Mouse (Mus musculus): ENCODE data around the gene Siae. TPM values are rescaled to one million over a fixed set of nuclear protein-coding genes. Genes with fewer than 3 reads are reported as not detected.
A peak's percentile ranks its signal among the peaks of the same experiment; 100 is the strongest.

Siae gene
- polyA plus RNA-seq, 1 experiment from 2014 or later = 13.3 TPM

GRCm38 (mm10) chr9:37636800-37637542, 81.5 kb downstream of the Siae start:
- H3K27ac ChIP-seq (replicated peaks) = no peak overlapping the region
- 58% methylated on average over 6 of the region's 6 CpGs for WGBS

GRCm38 (mm10) chr9:37638721-37639120, 83.2 kb downstream of the Siae start:
- ATAC-seq (ENCODE audit: low FRiP score, low read depth) = no peak
- Histone ChIP-seq H3K4me3 (no peak overlapping the region), H3K9ac (no peak overlapping the region), H3K9me3 (no peaks in the 10 kb centered on the region), H3K36me3 (no peaks in the 10 kb centered on the region), H3K4me1 (replicated peaks) (no peaks in the 10 kb centered on the region), H3K27me3 (no peaks in the 10 kb centered on the region), H3K27ac (replicated peaks) (no peak overlapping the region), H3K4me2 (no peak overlapping the region)
- 92% methylated on average over 3 of the region's 3 CpGs for WGBS

More at GRCm38 (mm10) chr9:37636800-37637542, 81.5 kb downstream of the Siae start:
- no peak; the same call in 1 of the 2 replicates for ATAC-seq (ENCODE audit: low FRiP score, low read depth)
- H3K36me3 ChIP-seq = no peaks in the 10 kb centered on the region
- H3K9me3 ChIP-seq = no peaks in the 10 kb centered on the region
- H3K4me2 ChIP-seq = no peak overlapping the region
- no peak overlapping the region for H3K9ac ChIP-seq
- H3K4me1 ChIP-seq (replicated peaks) = no peaks in the 10 kb centered on the region
- no peak overlapping the region for H3K4me3 ChIP-seq
- H3K27me3 ChIP-seq = no peaks in the 10 kb centered on the region

GRCm38 (mm10) chr9:37646246-37646645, 90.7 kb downstream of the Siae start:
- peaks cover 40% of the 10 kb centered on the region for H3K36me3 ChIP-seq
- H3K4me3 ChIP-seq = no peak overlapping the region
- H3K4me1 ChIP-seq (replicated peaks) = no peaks in the 10 kb centered on the region
- H3K27ac ChIP-seq (replicated peaks) = no peak overlapping the region
- WGBS = 85% methylated on average over 3 of the region's 3 CpGs
- H3K4me2 ChIP-seq = no peak overlapping the region
- H3K9me3 ChIP-seq = no peaks in the 10 kb centered on the region
- H3K9ac ChIP-seq = no peak overlapping the region
- no peaks in the 10 kb centered on the region for H3K27me3 ChIP-seq
- ATAC-seq (ENCODE audit: low FRiP score, low read depth) = no peak

- peaks cover 67% of the 10 kb centered on the region for H3K36me3 ChIP-seq
- H3K27me3 ChIP-seq = no peaks in the 10 kb centered on the region
- H3K9me3 ChIP-seq = no peaks in the 10 kb centered on the region
- WGBS = 97% methylated on average over 5 of the region's 5 CpGs
- no peaks in the 10 kb centered on the region for H3K4me1 ChIP-seq (replicated peaks)
- H3K27ac ChIP-seq (replicated peaks) = no peak overlapping the region
- no peak overlapping the region for H3K4me3 ChIP-seq
- no peak for ATAC-seq (ENCODE audit: low FRiP score, low read depth)
- H3K9ac ChIP-seq = no peak overlapping the region
- no peak overlapping the region for H3K4me2 ChIP-seq
Measured at GRCm38 (mm10) chr9:37650639-37651038, 95.1 kb downstream of the Siae start.

GRCm38 (mm10) chr9:37653836-37654235, 98.3 kb downstream of the Siae start:
- no peak for ATAC-seq (ENCODE audit: low FRiP score, low read depth)
- H3K36me3 ChIP-seq = peaks cover 51% of the 10 kb centered on the region
- 84% methylated on average over 5 of the region's 5 CpGs for WGBS
- no peak overlapping the region for H3K27ac ChIP-seq (replicated peaks)
- H3K4me3 ChIP-seq = no peak overlapping the region
- peaks cover 13% of the 10 kb centered on the region for H3K4me1 ChIP-seq (replicated peaks)
- H3K4me2 ChIP-seq = no peak overlapping the region
- H3K9ac ChIP-seq = no peak overlapping the region
- no peaks in the 10 kb centered on the region for H3K9me3 ChIP-seq
- no peaks in the 10 kb centered on the region for H3K27me3 ChIP-seq

- Histone ChIP-seq H3K27me3 (no peaks in the 10 kb centered on the region), H3K9ac (peak overlapping the region; percentile 75; the same call in 1 of the 2 replicates), H3K27ac (replicated peaks) (no peak overlapping the region), H3K4me1 (replicated peaks) (peaks cover 13% of the 10 kb centered on the region), H3K4me2 (peak overlapping the region; percentile 77), H3K36me3 (peaks cover 30% of the 10 kb centered on the region), H3K4me3 (peak overlapping the region; percentile 93), H3K9me3 (no peaks in the 10 kb centered on the region)
- no peak for ATAC-seq (ENCODE audit: low FRiP score, low read depth)
- 66% methylated on average over 8 of the region's 8 CpGs for WGBS
Measured at GRCm38 (mm10) chr9:37655961-37656360, 100.5 kb downstream of the Siae start.

GRCm38 (mm10) chr9:37656439-37656881, 101.0 kb downstream of the Siae start:
- Histone ChIP-seq H3K36me3 (peaks cover 26% of the 10 kb centered on the region), H3K27me3 (no peaks in the 10 kb centered on the region), H3K4me3 (peak overlapping the region; percentile 93), H3K9ac (peak overlapping the region; percentile 75), H3K27ac (replicated peaks) (peak overlapping the region; percentile 81), H3K4me2 (peak overlapping the region; percentile 77), H3K4me1 (replicated peaks) (peaks cover 13% of the 10 kb centered on the region), H3K9me3 (no peaks in the 10 kb centered on the region)
- ATAC-seq (ENCODE audit: low FRiP score, low read depth) = no peak; the same call in 1 of the 2 replicates
- 2% methylated on average over 10 of the region's 10 CpGs for WGBS

- H3K27me3 ChIP-seq = no peaks in the 10 kb centered on the region
- H3K27ac ChIP-seq (replicated peaks) = peak within 1 kb of the TSS; percentile 81
- peaks cover 13% of the 10 kb centered on the region for H3K4me1 ChIP-seq (replicated peaks)
- peak; percentile 91 for ATAC-seq (ENCODE audit: low FRiP score, low read depth)
- H3K4me2 ChIP-seq = peak within 1 kb of the TSS; percentile 77
- no peaks in the 10 kb centered on the region for H3K9me3 ChIP-seq
- under 1% methylated on average over 36 of the region's 36 CpGs for WGBS
- peak within 1 kb of the TSS; percentile 75 for H3K9ac ChIP-seq
- peak within 1 kb of the TSS; percentile 93 for H3K4me3 ChIP-seq
- H3K36me3 ChIP-seq = peaks cover 23% of the 10 kb centered on the region
Measured at GRCm38 (mm10) chr9:37656931-37657481, 101.5 kb downstream of the Siae start, which contains the start of gene Tbrg1. Gene Tbrg1, minus strand, starts transcription at chr9:37657312.

GRCm38 (mm10) chr9:37659413-37659812, 103.9 kb downstream of the Siae start:
- no peak for ATAC-seq (ENCODE audit: low FRiP score, low read depth)
- WGBS = 88% methylated on average over 6 of the region's 6 CpGs
- Histone ChIP-seq H3K27me3 (no peaks in the 10 kb centered on the region), H3K9ac (no peak overlapping the region), H3K27ac (replicated peaks) (no peak overlapping the region), H3K4me3 (no peak overlapping the region), H3K4me1 (replicated peaks) (peaks cover 13% of the 10 kb centered on the region), H3K36me3 (peaks cover under 1% of the 10 kb centered on the region; the same call in 1 of the 2 replicates), H3K9me3 (no peaks in the 10 kb centered on the region), H3K4me2 (no peak overlapping the region)

GRCm38 (mm10) chr9:37663210-37663609, 107.7 kb downstream of the Siae start:
- no peaks in the 10 kb centered on the region for H3K9me3 ChIP-seq
- WGBS = 83% methylated on average over 1 of the region's 1 CpGs
- no peaks in the 10 kb centered on the region for H3K27me3 ChIP-seq
- H3K36me3 ChIP-seq = no peaks in the 10 kb centered on the region
- H3K4me3 ChIP-seq = no peak overlapping the region
- H3K27ac ChIP-seq (replicated peaks) = no peak overlapping the region
- H3K4me1 ChIP-seq (replicated peaks) = no peaks in the 10 kb centered on the region
- no peak overlapping the region for H3K9ac ChIP-seq
- ATAC-seq (ENCODE audit: low FRiP score, low read depth) = no peak
- H3K4me2 ChIP-seq = no peak overlapping the region

- ATAC-seq (ENCODE audit: low FRiP score, low read depth) = no peak
- WGBS = 80% methylated on average over 2 of the region's 2 CpGs
- H3K4me3 ChIP-seq = no peak overlapping the region
- no peaks in the 10 kb centered on the region for H3K9me3 ChIP-seq
- H3K36me3 ChIP-seq = no peaks in the 10 kb centered on the region
- H3K4me1 ChIP-seq (replicated peaks) = no peaks in the 10 kb centered on the region
- no peaks in the 10 kb centered on the region for H3K27me3 ChIP-seq
- H3K4me2 ChIP-seq = no peak overlapping the region
- H3K27ac ChIP-seq (replicated peaks) = no peak overlapping the region
- H3K9ac ChIP-seq = no peak overlapping the region
Measured at GRCm38 (mm10) chr9:37664604-37665003, 109.1 kb downstream of the Siae start.

GRCm38 (mm10) chr9:37666045-37666444, 110.5 kb downstream of the Siae start:
- Histone ChIP-seq H3K9me3 (no peaks in the 10 kb centered on the region), H3K4me3 (no peak overlapping the region), H3K9ac (no peak overlapping the region), H3K4me1 (replicated peaks) (no peaks in the 10 kb centered on the region), H3K27me3 (no peaks in the 10 kb centered on the region), H3K36me3 (no peaks in the 10 kb centered on the region), H3K27ac (replicated peaks) (no peak overlapping the region), H3K4me2 (no peak overlapping the region)
- no peak for ATAC-seq (ENCODE audit: low FRiP score, low read depth)
- WGBS = 79% methylated on average over 7 of the region's 7 CpGs
